Mouse (Mus musculus) forebrain, embryonic 13.5 days (tissue): ENCODE measurements around the gene Nectin1. TPM values are rescaled to one million over a fixed set of nuclear protein-coding genes. Genes with fewer than 3 reads are reported as not detected.

Experiments
- ATAC-seq: fragments of 200-750 bp; cut with Nextera tagmentation; 2 replicates; pipeline ENCODE4 v1.8.0; 2017
- H3K27ac ChIP-seq: fragments of 300-500 bp; sonication (generic); 2 replicates; pipeline ENCODE4 v1.5.1; 2015; ENCODE audit warnings: inconsistent platforms, mild to moderate bottlenecking, moderate library complexity
- H3K27me3 ChIP-seq: fragments of 300-500 bp; sonication (generic); 2 replicates; pipeline ENCODE4 v1.6.1; 2015; ENCODE audit warnings: mild to moderate bottlenecking, inconsistent platforms
- H3K36me3 ChIP-seq: fragments of 300-500 bp; sonication (generic); 2 replicates; pipeline ENCODE4 v1.6.1; 2015; ENCODE audit warnings: mild to moderate bottlenecking, inconsistent platforms; ENCODE audit not compliant: poor library complexity, severe bottlenecking
- H3K4me1 ChIP-seq: fragments of 300-500 bp; sonication (generic); 2 replicates; pipeline ENCODE4 v1.6.1; 2015; ENCODE audit warnings: inconsistent platforms
- H3K4me2 ChIP-seq: fragments of 300-500 bp; sonication (generic); 2 replicates; pipeline ENCODE4 v1.6.1; 2015; ENCODE audit warnings: inconsistent platforms, mild to moderate bottlenecking, moderate library complexity
- H3K4me3 ChIP-seq: fragments of 300-500 bp; sonication (generic); 2 replicates; pipeline ENCODE4 v1.5.1; 2015; ENCODE audit warnings: mild to moderate bottlenecking, inconsistent platforms
- H3K9ac ChIP-seq: fragments of 300-500 bp; sonication (generic); 2 replicates; pipeline ENCODE4 v1.6.1; 2015; ENCODE audit warnings: mild to moderate bottlenecking, inconsistent platforms
- H3K9me3 ChIP-seq: fragments of 300-500 bp; sonication (generic); replicated peaks from 2 replicates; pipeline ENCODE4 v1.6.1; 2016; ENCODE audit warnings: inconsistent platforms
- WGBS: fragments of 180-500 bp; shearing (Covaris S2); methylation state at CpG from one replicate; pipeline ENCODE4 v1.1.7; 2015; 5-methylcytosine and 5-hydroxymethylcytosine counted together
- polyA plus RNA-seq: library from polyadenylated mRNA; unstranded; fragments of >200 nt; fragmentation: Nextera tagmentation; extraction: Ambion mirVana; gene quantifications from 2 replicates; pipeline ENCODE4 v1.2.1, GENCODE M21; 2015

Nectin1 gene
- polyA plus RNA-seq, 1 experiment from 2014 or later = 8.8 TPM

- peaks cover 75% of the 10 kb centered on the region for H3K36me3 ChIP-seq
- no peak overlapping the region for H3K4me2 ChIP-seq
- H3K27ac ChIP-seq = no peak overlapping the region
- H3K9ac ChIP-seq = no peak overlapping the region
- WGBS = 82% methylated on average over 3 of the region's 3 CpGs
- ATAC-seq = no peak
- no peaks in the 10 kb centered on the region for H3K27me3 ChIP-seq
- H3K4me3 ChIP-seq = no peak overlapping the region
- no peaks in the 10 kb centered on the region for H3K4me1 ChIP-seq
- H3K9me3 ChIP-seq = no peaks in the 10 kb centered on the region
These were observed 49.6 kb downstream of the Nectin1 start for GRCm38 (mm10) chr9:43793411-43793810.

- Histone ChIP-seq H3K4me1 (no peaks in the 10 kb centered on the region), H3K9ac (no peak overlapping the region), H3K27me3 (no peaks in the 10 kb centered on the region), H3K9me3 (no peaks in the 10 kb centered on the region), H3K27ac (no peak overlapping the region), H3K4me3 (no peak overlapping the region), H3K4me2 (no peak overlapping the region), H3K36me3 (peaks cover 98% of the 10 kb centered on the region)
- 89% methylated on average over 3 of the region's 3 CpGs for WGBS
- ATAC-seq = no peak
These were observed 52.2 kb downstream of the Nectin1 start for GRCm38 (mm10) chr9:43796031-43796430.

GRCm38 (mm10) chr9:43796841-43797740 is 53.3 kb downstream of the Nectin1 start:
- Histone ChIP-seq H3K4me3 (no peak overlapping the region), H3K4me1 (no peaks in the 10 kb centered on the region), H3K4me2 (no peak overlapping the region), H3K36me3 (peaks cover 95% of the 10 kb centered on the region), H3K27me3 (no peaks in the 10 kb centered on the region), H3K27ac (no peak overlapping the region), H3K9me3 (no peaks in the 10 kb centered on the region), H3K9ac (no peak overlapping the region)
- 93% methylated on average over 11 of the region's 11 CpGs for WGBS
- no peak for ATAC-seq

- no peak for ATAC-seq
- Histone ChIP-seq H3K4me2 (no peak overlapping the region), H3K36me3 (peaks cover 93% of the 10 kb centered on the region)
These were observed 54.0 kb downstream of the Nectin1 start for GRCm38 (mm10) chr9:43797746-43798145.

GRCm38 (mm10) chr9:43800525-43800924 is 56.7 kb downstream of the Nectin1 start:
- WGBS = 94% methylated on average over 2 of the region's 2 CpGs
- Histone ChIP-seq H3K4me1 (no peaks in the 10 kb centered on the region), H3K4me2 (no peak overlapping the region), H3K36me3 (peaks cover 84% of the 10 kb centered on the region), H3K27ac (no peak overlapping the region), H3K9me3 (no peaks in the 10 kb centered on the region), H3K4me3 (no peak overlapping the region), H3K9ac (no peak overlapping the region), H3K27me3 (no peaks in the 10 kb centered on the region)
- no peak for ATAC-seq

More at GRCm38 (mm10) chr9:43797746-43798145, 54.0 kb downstream of the Nectin1 start:
- Histone ChIP-seq H3K27ac (no peak overlapping the region), H3K27me3 (no peaks in the 10 kb centered on the region), H3K4me1 (no peaks in the 10 kb centered on the region), H3K9ac (no peak overlapping the region), H3K4me3 (no peak overlapping the region), H3K9me3 (no peaks in the 10 kb centered on the region)
- WGBS = 77% methylated on average over 7 of the region's 7 CpGs

- no peak overlapping the region for H3K4me3 ChIP-seq
- peak; percentile 61; the same call in 1 of the 2 replicates for ATAC-seq
- 36% methylated on average over 5 of the region's 5 CpGs for WGBS
- H3K4me2 ChIP-seq = no peak overlapping the region
- H3K27me3 ChIP-seq = no peaks in the 10 kb centered on the region
- H3K9me3 ChIP-seq = no peaks in the 10 kb centered on the region
- no peaks in the 10 kb centered on the region; the same call in 1 of the 2 replicates for H3K4me1 ChIP-seq
- peaks cover 73% of the 10 kb centered on the region for H3K36me3 ChIP-seq
- no peak overlapping the region for H3K27ac ChIP-seq
- H3K9ac ChIP-seq = no peak overlapping the region
These were observed 58.1 kb downstream of the Nectin1 start for GRCm38 (mm10) chr9:43801911-43802310.

GRCm38 (mm10) chr9:43807565-43807964 is 63.8 kb downstream of the Nectin1 start:
- Histone ChIP-seq H3K36me3 (peaks cover 23% of the 10 kb centered on the region), H3K4me3 (no peak overlapping the region), H3K9ac (no peak overlapping the region), H3K27ac (no peak overlapping the region), H3K9me3 (no peaks in the 10 kb centered on the region), H3K27me3 (no peaks in the 10 kb centered on the region; the same call in 1 of the 2 replicates), H3K4me2 (no peak overlapping the region), H3K4me1 (peaks cover 14% of the 10 kb centered on the region)
- ATAC-seq = no peak
- 15% methylated on average over 6 of the region's 6 CpGs for WGBS

GRCm38 (mm10) chr9:43808099-43808498 is 64.3 kb downstream of the Nectin1 start:
- Histone ChIP-seq H3K4me1 (peaks cover 14% of the 10 kb centered on the region), H3K4me3 (no peak overlapping the region), H3K27ac (no peak overlapping the region), H3K9me3 (no peaks in the 10 kb centered on the region), H3K27me3 (no peaks in the 10 kb centered on the region; the same call in 1 of the 2 replicates), H3K4me2 (no peak overlapping the region), H3K9ac (no peak overlapping the region), H3K36me3 (peaks cover 17% of the 10 kb centered on the region; the same call in 1 of the 2 replicates)
- 2% methylated on average over 3 of the region's 4 CpGs for WGBS
- ATAC-seq = no peak; the same call in 1 of the 2 replicates

- 16% methylated on average over 7 of the region's 7 CpGs for WGBS
- no peak overlapping the region for H3K9ac ChIP-seq
- H3K4me1 ChIP-seq = peaks cover 14% of the 10 kb centered on the region
- H3K4me2 ChIP-seq = no peak overlapping the region
- H3K27ac ChIP-seq = no peak overlapping the region
- H3K9me3 ChIP-seq = no peaks in the 10 kb centered on the region
- H3K4me3 ChIP-seq = no peak overlapping the region
- H3K27me3 ChIP-seq = no peaks in the 10 kb centered on the region; the same call in 1 of the 2 replicates
- 0 out of 2 replicates have a peak, but pooled peaks have one; percentile 21 for ATAC-seq
- peaks cover 13% of the 10 kb centered on the region; the same call in 1 of the 2 replicates for H3K36me3 ChIP-seq
These were observed 64.8 kb downstream of the Nectin1 start for GRCm38 (mm10) chr9:43808546-43808945.

GRCm38 (mm10) chr9:43813156-43813555 is 69.4 kb downstream of the Nectin1 start:
- Histone ChIP-seq H3K4me1 (peaks cover 6% of the 10 kb centered on the region), H3K9me3 (no peaks in the 10 kb centered on the region), H3K9ac (no peak overlapping the region), H3K4me2 (no peak overlapping the region), H3K36me3 (no peaks in the 10 kb centered on the region), H3K27ac (no peak overlapping the region), H3K4me3 (no peak overlapping the region), H3K27me3 (no peaks in the 10 kb centered on the region)
- 78% methylated on average over 2 of the region's 2 CpGs for WGBS
- ATAC-seq = no peak

GRCm38 (mm10) chr9:43822206-43822605 is 78.4 kb downstream of the Nectin1 start:
- no peak overlapping the region for H3K4me3 ChIP-seq
- no peaks in the 10 kb centered on the region for H3K36me3 ChIP-seq
- peaks cover 14% of the 10 kb centered on the region for H3K4me1 ChIP-seq
- no peak overlapping the region for H3K9ac ChIP-seq
- no peak overlapping the region for H3K27ac ChIP-seq
- H3K9me3 ChIP-seq = no peaks in the 10 kb centered on the region
- 86% methylated on average over 5 of the region's 5 CpGs for WGBS
- no peaks in the 10 kb centered on the region for H3K27me3 ChIP-seq
- H3K4me2 ChIP-seq = no peak overlapping the region
- no peak for ATAC-seq

- Histone ChIP-seq H3K4me2 (no peak overlapping the region), H3K4me1 (peaks cover 28% of the 10 kb centered on the region), H3K9ac (no peak overlapping the region), H3K4me3 (no peak overlapping the region), H3K36me3 (no peaks in the 10 kb centered on the region), H3K9me3 (no peaks in the 10 kb centered on the region), H3K27me3 (no peaks in the 10 kb centered on the region), H3K27ac (no peak overlapping the region)
- ATAC-seq = no peak
- 87% methylated on average over 5 of the region's 5 CpGs for WGBS
These were observed 81.4 kb downstream of the Nectin1 start for GRCm38 (mm10) chr9:43825178-43825577.
